Mouse (Mus musculus): ENCODE results near the gene Elmo1. TPM values are rescaled to one million over a fixed set of nuclear protein-coding genes. Genes with fewer than 3 reads are reported as not detected.

The Elmo1 gene
- polyA plus RNA-seq, 1 experiment from 2014 or later, result 12.2 TPM

DNA sequence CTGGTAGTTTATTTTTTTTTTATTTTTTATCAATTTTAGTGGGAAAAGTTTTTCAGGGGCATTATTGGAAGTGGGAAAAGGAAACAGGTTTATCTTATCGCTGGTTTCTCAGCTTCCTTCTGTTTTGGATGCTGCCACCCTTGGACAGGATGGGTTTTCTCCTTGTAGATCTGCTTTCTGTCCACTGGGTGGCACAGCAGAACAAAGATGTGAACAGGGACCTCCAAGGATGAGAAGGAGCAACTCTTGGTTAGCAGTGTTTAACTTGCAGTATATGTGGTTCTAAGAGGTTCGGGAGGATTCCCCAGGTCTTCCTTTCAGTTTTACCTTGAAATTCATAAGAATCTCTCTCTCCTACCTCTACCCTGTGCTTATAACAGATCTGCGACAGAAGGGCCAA, 209.0 kb downstream of the Elmo1 start:
- WGBS, result 66% methylated on average over 3 of the region's 3 CpGs
- no peak for ATAC-seq (ENCODE audit: insufficient number of reproducible peaks, insufficient read depth, low FRiP score, low read depth)

DNA sequence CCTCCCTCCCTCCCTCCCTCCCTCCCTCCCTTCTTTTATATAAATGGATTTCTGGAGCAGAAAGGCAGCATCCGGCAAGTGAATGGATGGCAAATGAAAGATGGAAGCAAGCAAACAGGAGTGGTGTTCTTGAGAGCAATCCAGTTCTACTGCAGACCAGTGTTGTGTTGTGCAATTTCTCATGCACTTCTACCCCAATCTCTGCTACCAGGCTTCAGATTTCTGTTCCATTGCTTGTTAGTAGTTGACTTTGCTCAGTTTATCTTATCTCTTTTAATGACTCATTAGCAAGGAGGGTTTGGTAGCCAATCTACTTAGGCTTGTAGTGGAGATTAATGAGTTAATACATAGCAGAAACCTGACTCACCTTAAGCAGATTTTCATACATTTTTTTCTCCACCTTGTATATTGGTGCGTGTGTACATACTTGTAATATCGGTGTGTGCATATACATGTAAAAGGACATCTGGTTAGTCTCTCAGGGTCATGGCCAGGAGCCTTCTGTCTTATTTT, 209.7 kb downstream of the Elmo1 start:
- H3K4me3 ChIP-seq (ENCODE audit: low read depth, low read length), result no peak overlapping the region
- no peaks in the 10 kb centered on the region for H3K27me3 ChIP-seq (ENCODE audit: control insufficient read depth, insufficient read depth, low read length)
- no peaks in the 10 kb centered on the region for H3K36me3 ChIP-seq (ENCODE audit: control insufficient read depth, insufficient read depth, low read length)
- H3K4me1 ChIP-seq (ENCODE audit: control insufficient read depth, insufficient read depth, low read length), result no peaks in the 10 kb centered on the region
- ATAC-seq (ENCODE audit: insufficient number of reproducible peaks, insufficient read depth, low FRiP score, low read depth), result no peak
- no peak overlapping the region for H3K9ac ChIP-seq (replicated peaks; ENCODE audit: low read depth, low read length)
- 74% methylated on average over 3 of the region's 3 CpGs for WGBS
- H3K27ac ChIP-seq (ENCODE audit: low read length), result no peak overlapping the region
- no peaks in the 10 kb centered on the region for H3K9me3 ChIP-seq (ENCODE audit: control insufficient read depth, low read depth, low read length)
- no peak overlapping the region for H3K4me2 ChIP-seq (replicated peaks; ENCODE audit: low read depth, low read length)

More for the DNA sequence above, 209.0 kb downstream of the Elmo1 start:
- Histone ChIP-seq H3K4me3 (ENCODE audit: low read depth, low read length) (no peak overlapping the region), H3K27ac (ENCODE audit: low read length) (no peak overlapping the region), H3K27me3 (ENCODE audit: control insufficient read depth, insufficient read depth, low read length) (no peaks in the 10 kb centered on the region), H3K4me2 (replicated peaks; ENCODE audit: low read depth, low read length) (no peak overlapping the region), H3K4me1 (ENCODE audit: control insufficient read depth, insufficient read depth, low read length) (no peaks in the 10 kb centered on the region), H3K9me3 (ENCODE audit: control insufficient read depth, low read depth, low read length) (no peaks in the 10 kb centered on the region), H3K9ac (replicated peaks; ENCODE audit: low read depth, low read length) (no peak overlapping the region), H3K36me3 (ENCODE audit: control insufficient read depth, insufficient read depth, low read length) (no peaks in the 10 kb centered on the region)

DNA sequence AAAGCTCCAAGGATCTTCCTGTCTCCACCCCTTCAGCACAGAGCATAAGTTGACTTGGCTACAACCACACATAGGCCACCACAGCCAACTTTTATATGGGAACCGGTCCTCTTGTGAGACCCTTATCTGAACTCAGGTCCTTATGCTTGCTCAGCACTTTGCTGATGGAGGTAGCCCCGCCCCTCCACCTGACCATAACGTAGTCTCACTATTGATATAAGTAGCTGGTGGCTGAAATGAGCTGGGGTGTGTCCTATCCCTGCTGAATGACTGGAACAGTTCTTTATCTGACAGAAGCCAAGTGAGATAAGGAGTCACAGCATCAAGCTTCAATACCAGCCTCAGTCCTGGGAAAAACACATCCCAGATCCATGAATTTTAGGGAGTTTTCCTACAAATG, 210.2 kb downstream of the Elmo1 start:
- ATAC-seq (ENCODE audit: insufficient number of reproducible peaks, insufficient read depth, low FRiP score, low read depth), result no peak
- no peaks in the 10 kb centered on the region for H3K4me1 ChIP-seq (ENCODE audit: control insufficient read depth, insufficient read depth, low read length)
- H3K27ac ChIP-seq (ENCODE audit: low read length), result no peak overlapping the region
- H3K4me3 ChIP-seq (ENCODE audit: low read depth, low read length), result no peak overlapping the region
- WGBS, result 64% methylated on average over 3 of the region's 3 CpGs
- H3K4me2 ChIP-seq (replicated peaks; ENCODE audit: low read depth, low read length), result no peak overlapping the region
- H3K27me3 ChIP-seq (ENCODE audit: control insufficient read depth, insufficient read depth, low read length), result no peaks in the 10 kb centered on the region
- H3K9me3 ChIP-seq (ENCODE audit: control insufficient read depth, low read depth, low read length), result no peaks in the 10 kb centered on the region
- H3K36me3 ChIP-seq (ENCODE audit: control insufficient read depth, insufficient read depth, low read length), result no peaks in the 10 kb centered on the region
- no peak overlapping the region for H3K9ac ChIP-seq (replicated peaks; ENCODE audit: low read depth, low read length)

- no peak for ATAC-seq (ENCODE audit: insufficient number of reproducible peaks, insufficient read depth, low FRiP score, low read depth)
- Histone ChIP-seq H3K27ac (ENCODE audit: low read length) (no peak overlapping the region), H3K4me1 (ENCODE audit: control insufficient read depth, insufficient read depth, low read length) (no peaks in the 10 kb centered on the region), H3K36me3 (ENCODE audit: control insufficient read depth, insufficient read depth, low read length) (no peaks in the 10 kb centered on the region), H3K4me3 (ENCODE audit: low read depth, low read length) (no peak overlapping the region), H3K9ac (replicated peaks; ENCODE audit: low read depth, low read length) (no peak overlapping the region), H3K9me3 (ENCODE audit: control insufficient read depth, low read depth, low read length) (no peaks in the 10 kb centered on the region), H3K27me3 (ENCODE audit: control insufficient read depth, insufficient read depth, low read length) (no peaks in the 10 kb centered on the region), H3K4me2 (replicated peaks; ENCODE audit: low read depth, low read length) (no peak overlapping the region)
- WGBS, result 93% methylated on average over 7 of the region's 7 CpGs
Observed at GRCm38 (mm10) chr13:20301760-20302159, 211.4 kb downstream of the Elmo1 start.

- Histone ChIP-seq H3K36me3 (ENCODE audit: control insufficient read depth, insufficient read depth, low read length) (no peaks in the 10 kb centered on the region), H3K4me3 (ENCODE audit: low read depth, low read length) (no peak overlapping the region), H3K9ac (replicated peaks; ENCODE audit: low read depth, low read length) (no peak overlapping the region), H3K4me1 (ENCODE audit: control insufficient read depth, insufficient read depth, low read length) (no peaks in the 10 kb centered on the region), H3K27me3 (ENCODE audit: control insufficient read depth, insufficient read depth, low read length) (no peaks in the 10 kb centered on the region), H3K9me3 (ENCODE audit: control insufficient read depth, low read depth, low read length) (no peaks in the 10 kb centered on the region), H3K27ac (ENCODE audit: low read length) (no peak overlapping the region), H3K4me2 (replicated peaks; ENCODE audit: low read depth, low read length) (no peak overlapping the region)
- no peak for ATAC-seq (ENCODE audit: insufficient number of reproducible peaks, insufficient read depth, low FRiP score, low read depth)
- WGBS, result 70% methylated on average over 4 of the region's 4 CpGs
Observed at GRCm38 (mm10) chr13:20305621-20306020, 215.2 kb downstream of the Elmo1 start.

GRCm38 (mm10) chr13:20306180-20307177, 216.1 kb downstream of the Elmo1 start:
- H3K27ac ChIP-seq (ENCODE audit: low read length), result no peak overlapping the region
- H3K4me3 ChIP-seq (ENCODE audit: low read depth, low read length), result no peak overlapping the region
- no peaks in the 10 kb centered on the region for H3K4me1 ChIP-seq (ENCODE audit: control insufficient read depth, insufficient read depth, low read length)
- no peaks in the 10 kb centered on the region for H3K9me3 ChIP-seq (ENCODE audit: control insufficient read depth, low read depth, low read length)
- no peaks in the 10 kb centered on the region for H3K36me3 ChIP-seq (ENCODE audit: control insufficient read depth, insufficient read depth, low read length)
- H3K4me2 ChIP-seq (replicated peaks; ENCODE audit: low read depth, low read length), result no peak overlapping the region
- no peaks in the 10 kb centered on the region for H3K27me3 ChIP-seq (ENCODE audit: control insufficient read depth, insufficient read depth, low read length)
- H3K9ac ChIP-seq (replicated peaks; ENCODE audit: low read depth, low read length), result no peak overlapping the region
- 67% methylated on average over 5 of the region's 5 CpGs for WGBS
- no peak for ATAC-seq (ENCODE audit: insufficient number of reproducible peaks, insufficient read depth, low FRiP score, low read depth)

DNA sequence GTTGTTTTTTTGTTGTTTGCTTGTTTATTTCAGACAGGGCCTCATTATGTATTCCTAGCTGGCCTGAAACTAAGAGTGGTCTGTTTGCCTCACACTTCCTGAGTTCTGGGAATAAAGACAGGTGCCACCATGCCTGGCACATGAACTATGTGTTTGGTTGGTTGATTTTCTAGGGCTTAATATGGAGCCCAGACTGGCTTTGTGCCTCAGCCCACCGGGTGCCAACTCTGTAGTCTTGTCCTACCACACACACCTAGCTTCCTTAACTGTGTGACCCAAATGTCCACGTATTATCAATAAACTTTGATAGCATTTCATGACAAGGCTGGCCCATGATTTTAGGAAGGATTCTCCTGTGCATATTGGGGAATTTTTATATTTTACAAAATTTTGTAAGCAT, 217.0 kb downstream of the Elmo1 start:
- Histone ChIP-seq H3K4me2 (replicated peaks; ENCODE audit: low read depth, low read length) (no peak overlapping the region), H3K27me3 (ENCODE audit: control insufficient read depth, insufficient read depth, low read length) (no peaks in the 10 kb centered on the region), H3K9me3 (ENCODE audit: control insufficient read depth, low read depth, low read length) (no peaks in the 10 kb centered on the region), H3K9ac (replicated peaks; ENCODE audit: low read depth, low read length) (no peak overlapping the region), H3K4me3 (ENCODE audit: low read depth, low read length) (no peak overlapping the region), H3K27ac (ENCODE audit: low read length) (no peak overlapping the region), H3K36me3 (ENCODE audit: control insufficient read depth, insufficient read depth, low read length) (no peaks in the 10 kb centered on the region), H3K4me1 (ENCODE audit: control insufficient read depth, insufficient read depth, low read length) (no peaks in the 10 kb centered on the region)
- no peak for ATAC-seq (ENCODE audit: insufficient number of reproducible peaks, insufficient read depth, low FRiP score, low read depth)
- 78% methylated on average over 2 of the region's 2 CpGs for WGBS

GRCm38 (mm10) chr13:20311612-20312011, 221.2 kb downstream of the Elmo1 start:
- WGBS, result 22% methylated on average over 3 of the region's 3 CpGs
- no peak for ATAC-seq (ENCODE audit: insufficient number of reproducible peaks, insufficient read depth, low FRiP score, low read depth)
- H3K36me3 ChIP-seq (ENCODE audit: control insufficient read depth, insufficient read depth, low read length), result no peaks in the 10 kb centered on the region
- H3K9ac ChIP-seq (replicated peaks; ENCODE audit: low read depth, low read length), result no peak overlapping the region
- H3K9me3 ChIP-seq (ENCODE audit: control insufficient read depth, low read depth, low read length), result no peaks in the 10 kb centered on the region
- H3K4me3 ChIP-seq (ENCODE audit: low read depth, low read length), result no peak overlapping the region
- H3K27me3 ChIP-seq (ENCODE audit: control insufficient read depth, insufficient read depth, low read length), result no peaks in the 10 kb centered on the region
- no peaks in the 10 kb centered on the region for H3K4me1 ChIP-seq (ENCODE audit: control insufficient read depth, insufficient read depth, low read length)
- H3K27ac ChIP-seq (ENCODE audit: low read length), result no peak overlapping the region
- no peak overlapping the region for H3K4me2 ChIP-seq (replicated peaks; ENCODE audit: low read depth, low read length)

All from stomach, embryonic 14.5 days (tissue).